Mouse (Mus musculus): Measurements from ENCODE around the gene Minos1. TPM values are rescaled to one million over a fixed set of nuclear protein-coding genes. Genes with fewer than 3 reads are reported as not detected.

Gene Minos1
- polyA plus RNA-seq, 1 experiment from 2014 or later = 675 TPM

DNA sequence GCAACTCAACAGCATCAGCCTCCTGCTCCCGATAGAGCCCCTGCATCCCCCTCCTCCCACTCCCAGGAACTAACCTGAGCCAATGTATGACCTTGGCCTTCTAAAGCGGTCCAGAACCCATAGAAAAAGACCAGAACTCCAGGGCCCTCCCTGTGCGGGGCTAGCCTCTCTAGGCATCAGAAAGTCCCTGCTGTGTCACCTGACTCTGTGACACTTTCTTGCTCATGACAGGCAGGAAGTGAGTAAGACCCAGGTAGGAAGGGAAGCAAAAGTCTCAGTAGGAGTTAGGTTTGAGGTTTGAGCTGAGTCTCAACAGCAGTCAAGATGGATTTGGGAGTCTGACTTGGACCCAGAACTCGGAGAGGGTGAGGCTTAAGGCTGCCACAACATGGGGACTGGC is 43.9 kb downstream of the Minos1 start:
- Histone ChIP-seq H3K27ac (ENCODE audit: low read depth, low read length) (no peak overlapping the region), H3K9ac (ENCODE audit: low read depth, low read length) (no peak overlapping the region), H3K27me3 (ENCODE audit: control insufficient read depth, insufficient read depth, low read length) (peaks cover 56% of the 10 kb centered on the region), H3K36me3 (ENCODE audit: control insufficient read depth, insufficient read depth, low read length) (no peaks in the 10 kb centered on the region), H3K4me3 (ENCODE audit: low read depth, low read length) (no peak overlapping the region), H3K4me1 (ENCODE audit: control insufficient read depth, insufficient read depth, low read length) (peaks cover 4% of the 10 kb centered on the region; the same call in 1 of the 2 replicates), H3K4me2 (no peak overlapping the region), H3K9me3 (replicated peaks; ENCODE audit: control insufficient read depth, low read length) (no peaks in the 10 kb centered on the region)
- WGBS (ENCODE audit: insufficient replicate concordance) = 65% methylated on average over 4 of the region's 4 CpGs
- no peak for ATAC-seq (replicated peaks; ENCODE audit: insufficient number of reproducible peaks, low FRiP score, low TSS enrichment)

DNA sequence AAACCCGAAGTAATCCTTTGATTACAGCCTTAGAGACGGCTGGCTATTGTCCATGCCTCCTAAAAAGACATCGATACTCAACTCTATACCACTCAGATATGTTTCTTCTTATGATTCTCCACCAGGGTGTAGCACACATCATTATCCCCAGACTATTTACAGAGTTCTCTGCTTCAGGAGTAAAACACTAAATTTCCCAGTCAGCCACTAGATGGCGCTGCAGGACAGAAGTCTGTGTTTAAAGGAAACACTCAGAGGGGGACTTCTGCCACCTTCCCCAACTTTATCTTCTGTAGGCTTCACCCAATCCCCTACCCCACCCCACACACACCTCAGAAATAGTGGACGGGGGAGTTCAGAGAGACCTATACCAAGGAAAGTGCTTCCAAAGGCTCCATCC is 44.9 kb downstream of the Minos1 start:
- no peaks in the 10 kb centered on the region for H3K9me3 ChIP-seq (replicated peaks; ENCODE audit: control insufficient read depth, low read length)
- no peak overlapping the region for H3K4me3 ChIP-seq (ENCODE audit: low read depth, low read length)
- 21% methylated on average over 5 of the region's 5 CpGs for WGBS (ENCODE audit: insufficient replicate concordance)
- no peak overlapping the region for H3K9ac ChIP-seq (ENCODE audit: low read depth, low read length)
- H3K4me1 ChIP-seq (ENCODE audit: control insufficient read depth, insufficient read depth, low read length) = peaks cover 2% of the 10 kb centered on the region; the same call in 1 of the 2 replicates
- no peak overlapping the region for H3K4me2 ChIP-seq
- H3K27me3 ChIP-seq (ENCODE audit: control insufficient read depth, insufficient read depth, low read length) = peaks cover 51% of the 10 kb centered on the region
- no peaks in the 10 kb centered on the region for H3K36me3 ChIP-seq (ENCODE audit: control insufficient read depth, insufficient read depth, low read length)
- ATAC-seq (replicated peaks; ENCODE audit: insufficient number of reproducible peaks, low FRiP score, low TSS enrichment) = no peak
- H3K27ac ChIP-seq (ENCODE audit: low read depth, low read length) = no peak overlapping the region

GRCm38 (mm10) chr4:139085337-139085736 is 45.6 kb downstream of the Minos1 start:
- H3K4me1 ChIP-seq (ENCODE audit: control insufficient read depth, insufficient read depth, low read length) = no peaks in the 10 kb centered on the region; the same call in 1 of the 2 replicates
- WGBS (ENCODE audit: insufficient replicate concordance) = 60% methylated on average over 11 of the region's 11 CpGs
- H3K9ac ChIP-seq (ENCODE audit: low read depth, low read length) = no peak overlapping the region
- no peak for ATAC-seq (replicated peaks; ENCODE audit: insufficient number of reproducible peaks, low FRiP score, low TSS enrichment)
- H3K4me3 ChIP-seq (ENCODE audit: low read depth, low read length) = no peak overlapping the region
- no peaks in the 10 kb centered on the region for H3K36me3 ChIP-seq (ENCODE audit: control insufficient read depth, insufficient read depth, low read length)
- H3K27ac ChIP-seq (ENCODE audit: low read depth, low read length) = no peak overlapping the region
- no peak overlapping the region for H3K4me2 ChIP-seq
- H3K9me3 ChIP-seq (replicated peaks; ENCODE audit: control insufficient read depth, low read length) = no peaks in the 10 kb centered on the region
- peaks cover 46% of the 10 kb centered on the region for H3K27me3 ChIP-seq (ENCODE audit: control insufficient read depth, insufficient read depth, low read length)

- Histone ChIP-seq H3K4me1 (ENCODE audit: control insufficient read depth, insufficient read depth, low read length) (no peaks in the 10 kb centered on the region; the same call in 1 of the 2 replicates), H3K27ac (ENCODE audit: low read depth, low read length) (no peak overlapping the region), H3K9me3 (replicated peaks; ENCODE audit: control insufficient read depth, low read length) (no peaks in the 10 kb centered on the region), H3K9ac (ENCODE audit: low read depth, low read length) (no peak overlapping the region), H3K4me2 (no peak overlapping the region), H3K27me3 (ENCODE audit: control insufficient read depth, insufficient read depth, low read length) (peaks cover 26% of the 10 kb centered on the region), H3K36me3 (ENCODE audit: control insufficient read depth, insufficient read depth, low read length) (no peaks in the 10 kb centered on the region), H3K4me3 (ENCODE audit: low read depth, low read length) (no peak overlapping the region)
- ATAC-seq (replicated peaks; ENCODE audit: insufficient number of reproducible peaks, low FRiP score, low TSS enrichment) = peak; percentile 25; the same call in 1 of the 2 replicates
- WGBS (ENCODE audit: insufficient replicate concordance) = 41% methylated on average over 12 of the region's 12 CpGs
These were observed 47.9 kb downstream of the Minos1 start for GRCm38 (mm10) chr4:139082790-139083564.

DNA sequence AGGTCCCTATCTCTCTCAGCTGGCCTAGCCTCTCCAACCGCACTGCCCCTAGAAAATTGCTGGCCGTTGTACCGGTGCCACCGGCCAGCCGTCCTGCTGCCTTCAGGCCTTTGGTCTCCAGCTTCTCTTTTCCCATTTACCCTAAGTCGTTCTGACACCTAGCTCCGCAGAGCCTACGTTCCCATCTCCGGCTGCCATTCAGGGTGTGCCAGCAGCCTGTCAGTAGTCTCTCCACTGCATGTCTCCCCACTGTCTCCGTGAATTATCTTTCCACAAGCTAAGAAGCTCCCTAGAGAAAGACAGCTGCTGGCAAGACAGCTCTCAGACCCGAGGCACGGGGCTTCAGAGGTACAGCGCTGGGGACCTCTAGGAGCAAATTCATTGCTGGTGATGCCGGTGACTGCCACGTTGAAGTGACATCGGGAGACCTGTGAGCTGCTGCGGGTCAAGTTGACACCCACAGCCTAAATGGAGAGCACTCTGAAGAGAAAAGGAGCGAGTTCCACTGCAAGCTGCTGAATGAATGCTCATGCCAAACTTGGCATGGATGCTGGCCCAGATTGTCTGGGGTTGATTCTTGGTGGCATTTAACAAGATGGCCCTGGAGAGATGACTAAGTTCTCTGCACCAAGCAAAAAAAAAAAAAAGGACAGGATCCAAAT is 49.5 kb downstream of the Minos1 start:
- Histone ChIP-seq H3K4me2 (no peak overlapping the region), H3K36me3 (ENCODE audit: control insufficient read depth, insufficient read depth, low read length) (no peaks in the 10 kb centered on the region), H3K27ac (ENCODE audit: low read depth, low read length) (no peak overlapping the region), H3K4me3 (ENCODE audit: low read depth, low read length) (no peak overlapping the region), H3K9ac (ENCODE audit: low read depth, low read length) (no peak overlapping the region), H3K4me1 (ENCODE audit: control insufficient read depth, insufficient read depth, low read length) (no peaks in the 10 kb centered on the region; the same call in 1 of the 2 replicates), H3K27me3 (ENCODE audit: control insufficient read depth, insufficient read depth, low read length) (peaks cover 34% of the 10 kb centered on the region), H3K9me3 (replicated peaks; ENCODE audit: control insufficient read depth, low read length) (no peaks in the 10 kb centered on the region)
- ATAC-seq (replicated peaks; ENCODE audit: insufficient number of reproducible peaks, low FRiP score, low TSS enrichment) = no peak
- 72% methylated on average over 18 of the region's 18 CpGs for WGBS (ENCODE audit: insufficient replicate concordance)

DNA sequence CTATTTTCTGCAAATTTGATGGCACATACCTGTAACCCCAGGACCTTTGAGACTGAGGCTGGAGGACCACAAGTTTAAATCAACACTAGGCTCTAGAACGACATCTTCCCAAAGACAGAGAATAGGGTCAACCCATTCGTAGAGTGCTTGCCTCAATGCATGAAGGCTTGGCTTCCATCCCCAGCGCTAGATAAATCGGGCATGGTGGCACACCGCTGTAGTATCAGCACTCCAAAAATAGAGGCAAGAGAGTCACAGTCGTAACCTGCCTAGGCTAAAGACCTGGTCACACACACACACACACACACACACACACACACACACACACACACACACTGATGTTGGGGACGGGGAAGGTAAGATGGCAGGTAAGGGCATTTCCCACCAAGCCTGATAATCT is 50.7 kb downstream of the Minos1 start:
- ATAC-seq (replicated peaks; ENCODE audit: insufficient number of reproducible peaks, low FRiP score, low TSS enrichment) = no peak
- no peaks in the 10 kb centered on the region for H3K9me3 ChIP-seq (replicated peaks; ENCODE audit: control insufficient read depth, low read length)
- H3K4me1 ChIP-seq (ENCODE audit: control insufficient read depth, insufficient read depth, low read length) = peaks cover 4% of the 10 kb centered on the region; the same call in 1 of the 2 replicates
- H3K27ac ChIP-seq (ENCODE audit: low read depth, low read length) = no peak overlapping the region
- peaks cover 44% of the 10 kb centered on the region for H3K27me3 ChIP-seq (ENCODE audit: control insufficient read depth, insufficient read depth, low read length)
- H3K4me2 ChIP-seq = no peak overlapping the region
- H3K36me3 ChIP-seq (ENCODE audit: control insufficient read depth, insufficient read depth, low read length) = no peaks in the 10 kb centered on the region
- no peak overlapping the region for H3K4me3 ChIP-seq (ENCODE audit: low read depth, low read length)
- no peak overlapping the region for H3K9ac ChIP-seq (ENCODE audit: low read depth, low read length)
- 78% methylated on average over 7 of the region's 7 CpGs for WGBS (ENCODE audit: insufficient replicate concordance)

DNA sequence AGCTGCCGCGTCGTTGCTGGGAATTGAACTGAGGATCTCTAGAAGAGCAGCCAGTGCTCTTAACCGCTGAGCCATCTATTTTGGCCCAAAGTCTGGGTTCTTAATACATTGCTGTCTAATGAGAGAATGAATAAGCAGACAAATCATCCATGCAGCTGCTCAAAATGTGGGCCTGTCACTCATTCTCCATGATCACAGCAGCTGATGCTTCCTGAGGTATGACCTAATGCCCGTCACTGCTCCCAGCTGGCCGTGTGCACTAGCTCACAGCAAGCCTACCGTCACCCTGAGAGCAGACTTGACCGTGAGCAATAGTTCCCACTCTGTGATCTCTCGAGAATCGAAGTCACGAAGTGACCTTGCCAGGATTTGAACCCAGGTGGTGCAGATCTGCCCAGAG is 51.5 kb downstream of the Minos1 start:
- WGBS (ENCODE audit: insufficient replicate concordance) = 77% methylated on average over 11 of the region's 11 CpGs
- Histone ChIP-seq H3K9me3 (replicated peaks; ENCODE audit: control insufficient read depth, low read length) (no peaks in the 10 kb centered on the region), H3K27me3 (ENCODE audit: control insufficient read depth, insufficient read depth, low read length) (peaks cover 45% of the 10 kb centered on the region), H3K27ac (ENCODE audit: low read depth, low read length) (no peak overlapping the region), H3K4me2 (no peak overlapping the region), H3K9ac (ENCODE audit: low read depth, low read length) (no peak overlapping the region), H3K4me1 (ENCODE audit: control insufficient read depth, insufficient read depth, low read length) (peaks cover 12% of the 10 kb centered on the region; the same call in 1 of the 2 replicates), H3K36me3 (ENCODE audit: control insufficient read depth, insufficient read depth, low read length) (no peaks in the 10 kb centered on the region), H3K4me3 (ENCODE audit: low read depth, low read length) (no peak overlapping the region)
- ATAC-seq (replicated peaks; ENCODE audit: insufficient number of reproducible peaks, low FRiP score, low TSS enrichment) = no peak

GRCm38 (mm10) chr4:139078726-139079125 is 52.2 kb downstream of the Minos1 start:
- WGBS (ENCODE audit: insufficient replicate concordance) = 16% methylated on average over 4 of the region's 4 CpGs
- ATAC-seq (replicated peaks; ENCODE audit: insufficient number of reproducible peaks, low FRiP score, low TSS enrichment) = no peak
- Histone ChIP-seq H3K27me3 (ENCODE audit: control insufficient read depth, insufficient read depth, low read length) (peaks cover 50% of the 10 kb centered on the region), H3K9me3 (replicated peaks; ENCODE audit: control insufficient read depth, low read length) (no peaks in the 10 kb centered on the region), H3K4me1 (ENCODE audit: control insufficient read depth, insufficient read depth, low read length) (peaks cover 16% of the 10 kb centered on the region; the same call in 1 of the 2 replicates), H3K4me2 (no peak overlapping the region), H3K4me3 (ENCODE audit: low read depth, low read length) (no peak overlapping the region), H3K27ac (ENCODE audit: low read depth, low read length) (no peak overlapping the region), H3K9ac (ENCODE audit: low read depth, low read length) (no peak overlapping the region), H3K36me3 (ENCODE audit: control insufficient read depth, insufficient read depth, low read length) (no peaks in the 10 kb centered on the region)
